Mouse (Mus musculus) G1E-ER4 (cell line): ENCODE measurements at regions not wholly inside any gene's neighbourhood (a gene's known extent, or its start where the extent isn't known, plus 50 kb on each side); places are given as distances from the start of the nearest gene placed in this dataset.
A peak's percentile ranks its signal among the peaks of the same experiment; 100 is the strongest.

Source experiments
- GATA1 ChIP-seq: IDR thresholded peaks from one replicate; pipeline ENCODE4 v1.8.0; 2012; ENCODE audit warnings: low read length, inconsistent platforms

- TF ChIP-seq GATA1, result no peak
Measured at GRCm38 (mm10) chr3:60787989-60788388, 214.6 kb upstream of the P2ry1 start.

- no peak for TF ChIP-seq GATA1
Measured at GRCm38 (mm10) chr3:60789441-60789840, 213.2 kb upstream of the P2ry1 start.

- TF ChIP-seq GATA1, result no peak
Measured at GRCm38 (mm10) chr3:60792166-60792565, 210.4 kb upstream of the P2ry1 start.

- TF ChIP-seq GATA1, result no peak
Measured at GRCm38 (mm10) chr3:60796207-60796606, 206.4 kb upstream of the P2ry1 start.

- no peak for TF ChIP-seq GATA1
Measured at GRCm38 (mm10) chr3:60797808-60798207, 204.8 kb upstream of the P2ry1 start.

GRCm38 (mm10) chr3:60798461-60798860, 204.1 kb upstream of the P2ry1 start:
- TF ChIP-seq GATA1, result no peak

- no peak for TF ChIP-seq GATA1
Measured at GRCm38 (mm10) chr3:60798862-60799261, 203.7 kb upstream of the P2ry1 start.

- no peak for TF ChIP-seq GATA1
Measured at GRCm38 (mm10) chr3:60804711-60805293, 197.8 kb upstream of the P2ry1 start.

GRCm38 (mm10) chr3:60811924-60812323, 190.7 kb upstream of the P2ry1 start:
- no peak for TF ChIP-seq GATA1

GRCm38 (mm10) chr3:60813485-60813884, 189.1 kb upstream of the P2ry1 start:
- TF ChIP-seq GATA1, result no peak

- peak; percentile 77 for TF ChIP-seq GATA1
Measured at GRCm38 (mm10) chr3:60819684-60820281, 182.8 kb upstream of the P2ry1 start.

- TF ChIP-seq GATA1, result peak; percentile 21
Measured at GRCm38 (mm10) chr3:60821463-60821862, 181.1 kb upstream of the P2ry1 start.

GRCm38 (mm10) chr3:60826759-60827158, 175.8 kb upstream of the P2ry1 start:
- no peak for TF ChIP-seq GATA1

- no peak for TF ChIP-seq GATA1
Measured at GRCm38 (mm10) chr3:60832385-60832784, 170.2 kb upstream of the P2ry1 start.

- TF ChIP-seq GATA1, result peak; percentile 57
Measured at GRCm38 (mm10) chr3:60841895-60842294, 160.7 kb upstream of the P2ry1 start.

- TF ChIP-seq GATA1, result no peak
Measured at GRCm38 (mm10) chr3:60845293-60845692, 157.3 kb upstream of the P2ry1 start.

- peak; percentile 18 for TF ChIP-seq GATA1
Measured at GRCm38 (mm10) chr3:60848437-60848836, 154.2 kb upstream of the P2ry1 start.
